Mouse (Mus musculus): Measurements from ENCODE around the gene Ednra. TPM values are rescaled to one million over a fixed set of nuclear protein-coding genes. Genes with fewer than 3 reads are reported as not detected.

Ednra gene
- polyA plus RNA-seq, 1 experiment from 2014 or later: 49.0 TPM

DNA sequence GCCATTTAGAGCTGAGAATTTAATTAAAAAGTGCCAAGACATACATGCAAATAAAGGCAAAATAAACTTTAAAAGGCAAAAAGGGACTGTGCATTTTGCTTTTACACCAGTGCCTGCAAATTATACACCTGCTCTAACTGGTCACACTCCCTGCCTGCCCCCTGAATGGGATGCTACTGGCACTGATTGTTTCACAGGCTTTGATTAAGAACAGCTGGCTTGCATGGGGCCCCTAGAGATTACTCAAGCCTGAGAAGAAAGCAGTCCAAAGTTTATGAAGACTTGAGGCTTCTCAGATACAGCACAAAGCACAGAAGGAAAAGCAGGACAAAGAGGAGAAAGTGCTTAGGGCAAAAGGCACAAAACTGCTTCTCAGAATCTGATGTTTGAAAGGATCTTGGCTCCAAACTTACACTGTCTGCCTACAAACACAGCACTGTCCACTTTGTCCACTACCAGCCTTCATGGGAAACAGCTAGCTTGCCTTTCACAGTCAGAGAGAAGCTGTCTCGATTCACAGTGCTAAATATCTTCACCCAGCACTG is 73.5 kb downstream of the Ednra start:
- H3K27ac ChIP-seq (replicated peaks in 1 of 2; ENCODE audit: control insufficient read depth in 1 of 2, insufficient read depth in 1 of 2, low read depth in 2 of 2, low read length in 2 of 2): no peak overlapping the region
- no peak overlapping the region for H3K4me3 ChIP-seq (ENCODE audit: control insufficient read depth in 1 of 2, insufficient read depth in 1 of 2, low read depth in 1 of 2, low read length in 2 of 2)
- WGBS: 48% methylated on average over 1 of the region's 1 CpGs

DNA sequence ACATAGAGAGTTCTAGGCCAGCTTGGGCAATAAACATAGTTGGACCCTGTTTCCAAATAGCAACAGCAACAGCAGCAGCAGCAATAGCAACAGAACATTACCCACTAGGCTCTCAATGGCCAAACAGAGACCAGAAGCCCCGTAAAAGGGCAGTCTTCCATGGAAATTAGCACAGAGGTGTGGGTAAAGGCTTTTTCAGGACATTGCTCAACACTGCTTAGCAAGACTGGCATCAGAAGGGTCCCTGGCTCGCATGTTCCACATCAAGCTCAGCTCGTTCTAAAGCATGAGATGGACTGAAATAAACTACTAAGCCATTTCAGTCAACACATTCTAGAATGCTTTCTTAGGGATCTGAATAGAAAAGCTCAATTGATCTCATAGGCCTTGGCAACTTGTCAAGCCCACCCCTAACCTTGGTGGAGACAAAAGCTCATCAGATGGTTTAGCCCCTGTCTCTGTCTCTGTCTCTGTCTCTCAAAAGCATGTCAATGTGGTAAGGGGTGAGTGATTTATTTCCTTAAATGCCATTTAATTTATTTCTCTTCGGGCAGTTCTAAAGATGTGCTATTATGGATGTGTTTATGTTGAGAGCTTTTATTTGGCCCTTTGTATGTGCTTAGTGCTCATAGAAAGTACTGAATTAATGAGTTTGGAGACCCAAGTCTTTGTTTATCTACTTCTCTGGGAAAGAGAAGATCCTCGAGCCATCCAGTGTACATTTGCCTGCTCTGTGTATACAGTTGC is 84.0 kb downstream of the Ednra start:
- Histone ChIP-seq H3K36me3 (ENCODE audit: control insufficient read depth, insufficient read depth, low read length) (no peaks in the 10 kb centered on the region), H3K4me1 (ENCODE audit: control insufficient read depth in 2 of 2, insufficient read depth in 2 of 2, low read length in 2 of 2) (no peaks in the 10 kb centered on the region), H3K27ac (replicated peaks in 1 of 2; ENCODE audit: control insufficient read depth in 1 of 2, insufficient read depth in 1 of 2, low read depth in 2 of 2, low read length in 2 of 2) (no peak overlapping the region), H3K4me3 (ENCODE audit: control insufficient read depth in 1 of 2, insufficient read depth in 1 of 2, low read depth in 1 of 2, low read length in 2 of 2) (no peak overlapping the region), H3K9me3 (ENCODE audit: control insufficient read depth, low read length) (no peaks in the 10 kb centered on the region), H3K4me2 (ENCODE audit: low read length) (no peak overlapping the region), H3K9ac (ENCODE audit: low read length) (no peak overlapping the region), H3K27me3 (ENCODE audit: control insufficient read depth, insufficient read depth, low read length) (no peaks in the 10 kb centered on the region)
- ATAC-seq (ENCODE audit: insufficient number of reproducible peaks, insufficient read depth, low FRiP score, low read depth): no peak
- 66% methylated on average over 5 of the region's 5 CpGs for WGBS

More for the DNA sequence above, 73.5 kb downstream of the Ednra start:
- H3K9me3 ChIP-seq (ENCODE audit: control insufficient read depth, low read length): no peaks in the 10 kb centered on the region
- H3K36me3 ChIP-seq (ENCODE audit: control insufficient read depth, insufficient read depth, low read length): no peaks in the 10 kb centered on the region
- H3K4me1 ChIP-seq (ENCODE audit: control insufficient read depth in 2 of 2, insufficient read depth in 2 of 2, low read length in 2 of 2): no peaks in the 10 kb centered on the region
- no peaks in the 10 kb centered on the region for H3K27me3 ChIP-seq (ENCODE audit: control insufficient read depth, insufficient read depth, low read length)
- no peak overlapping the region for H3K9ac ChIP-seq (ENCODE audit: low read length)
- no peak overlapping the region for H3K4me2 ChIP-seq (ENCODE audit: low read length)
- no peak for ATAC-seq (ENCODE audit: insufficient number of reproducible peaks, insufficient read depth, low FRiP score, low read depth)

DNA sequence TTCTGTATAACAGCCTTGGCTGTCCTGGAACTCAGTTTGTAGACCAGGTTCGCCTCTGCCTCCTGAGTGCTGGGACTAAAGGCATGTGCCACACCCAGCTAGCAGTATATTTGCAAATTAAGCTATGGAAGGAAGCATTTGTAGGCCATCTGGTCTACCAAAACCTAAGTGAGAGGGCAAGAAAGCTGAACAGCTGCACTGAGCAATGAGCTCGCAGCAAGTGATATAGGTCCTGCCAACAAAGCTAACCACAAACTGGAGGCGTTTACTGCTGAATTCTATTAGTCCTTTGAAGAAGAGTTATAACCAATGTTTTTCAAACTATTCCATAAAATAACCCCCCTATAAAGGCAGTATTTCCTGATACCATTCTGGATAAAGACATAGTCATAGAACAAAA is 86.7 kb downstream of the Ednra start:
- Histone ChIP-seq H3K36me3 (ENCODE audit: control insufficient read depth, insufficient read depth, low read length) (no peaks in the 10 kb centered on the region), H3K4me2 (ENCODE audit: low read length) (no peak overlapping the region), H3K4me1 (ENCODE audit: control insufficient read depth in 2 of 2, insufficient read depth in 2 of 2, low read length in 2 of 2) (no peaks in the 10 kb centered on the region), H3K27me3 (ENCODE audit: control insufficient read depth, insufficient read depth, low read length) (no peaks in the 10 kb centered on the region), H3K27ac (replicated peaks in 1 of 2; ENCODE audit: control insufficient read depth in 1 of 2, insufficient read depth in 1 of 2, low read depth in 2 of 2, low read length in 2 of 2) (no peak overlapping the region), H3K4me3 (ENCODE audit: control insufficient read depth in 1 of 2, insufficient read depth in 1 of 2, low read depth in 1 of 2, low read length in 2 of 2) (no peak overlapping the region), H3K9me3 (ENCODE audit: control insufficient read depth, low read length) (no peaks in the 10 kb centered on the region), H3K9ac (ENCODE audit: low read length) (no peak overlapping the region)
- 87% methylated on average over 3 of the region's 3 CpGs for WGBS
- no peak for ATAC-seq (ENCODE audit: insufficient number of reproducible peaks, insufficient read depth, low FRiP score, low read depth)

GRCm38 (mm10) chr8:77634035-77634434 is 90.2 kb downstream of the Ednra start:
- no peak for ATAC-seq (ENCODE audit: insufficient number of reproducible peaks, insufficient read depth, low FRiP score, low read depth)
- H3K4me3 ChIP-seq (ENCODE audit: control insufficient read depth in 1 of 2, insufficient read depth in 1 of 2, low read depth in 1 of 2, low read length in 2 of 2): no peak overlapping the region
- H3K4me1 ChIP-seq (ENCODE audit: control insufficient read depth in 2 of 2, insufficient read depth in 2 of 2, low read length in 2 of 2): 0 out of 4 replicates have a peak, but pooled peaks cover 0 to 2% of the 10 kb centered on the region in 2 experiments
- no peak overlapping the region for H3K4me2 ChIP-seq (ENCODE audit: low read length)
- no peak overlapping the region for H3K27ac ChIP-seq (replicated peaks in 1 of 2; ENCODE audit: control insufficient read depth in 1 of 2, insufficient read depth in 1 of 2, low read depth in 2 of 2, low read length in 2 of 2)
- no peaks in the 10 kb centered on the region for H3K27me3 ChIP-seq (ENCODE audit: control insufficient read depth, insufficient read depth, low read length)
- WGBS: 72% methylated on average over 5 of the region's 5 CpGs
- H3K9ac ChIP-seq (ENCODE audit: low read length): no peak overlapping the region
- H3K36me3 ChIP-seq (ENCODE audit: control insufficient read depth, insufficient read depth, low read length): no peaks in the 10 kb centered on the region
- no peaks in the 10 kb centered on the region for H3K9me3 ChIP-seq (ENCODE audit: control insufficient read depth, low read length)

DNA sequence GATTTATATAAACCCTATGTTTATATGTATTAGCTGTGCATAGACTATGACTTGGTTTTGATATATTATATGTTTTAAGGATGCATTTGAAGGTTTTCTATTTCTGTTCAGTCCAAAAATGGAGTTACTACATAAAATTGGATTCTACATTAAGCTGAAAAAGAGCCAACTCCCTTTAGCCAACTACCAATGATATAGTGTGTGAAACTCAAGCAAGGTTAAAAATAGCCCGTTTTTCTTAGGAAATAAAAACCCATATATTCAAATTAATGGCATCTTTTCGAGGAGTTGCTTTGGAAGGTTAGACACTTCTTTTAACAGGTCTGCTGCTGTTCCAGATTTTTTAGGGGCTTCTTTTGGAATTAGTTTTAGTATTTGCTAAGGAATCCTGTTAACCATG is 91.1 kb downstream of the Ednra start:
- H3K4me2 ChIP-seq (ENCODE audit: low read length): no peak overlapping the region
- no peaks in the 10 kb centered on the region for H3K9me3 ChIP-seq (ENCODE audit: control insufficient read depth, low read length)
- H3K4me1 ChIP-seq (ENCODE audit: control insufficient read depth in 2 of 2, insufficient read depth in 2 of 2, low read length in 2 of 2): 0 out of 4 replicates have a peak, but pooled peaks cover 0 to 2% of the 10 kb centered on the region in 2 experiments
- no peak overlapping the region for H3K4me3 ChIP-seq (ENCODE audit: control insufficient read depth in 1 of 2, insufficient read depth in 1 of 2, low read depth in 1 of 2, low read length in 2 of 2)
- no peaks in the 10 kb centered on the region for H3K27me3 ChIP-seq (ENCODE audit: control insufficient read depth, insufficient read depth, low read length)
- no peak overlapping the region for H3K9ac ChIP-seq (ENCODE audit: low read length)
- no peak overlapping the region for H3K27ac ChIP-seq (replicated peaks in 1 of 2; ENCODE audit: control insufficient read depth in 1 of 2, insufficient read depth in 1 of 2, low read depth in 2 of 2, low read length in 2 of 2)
- no peaks in the 10 kb centered on the region for H3K36me3 ChIP-seq (ENCODE audit: control insufficient read depth, insufficient read depth, low read length)
- no peak for ATAC-seq (ENCODE audit: insufficient number of reproducible peaks, insufficient read depth, low FRiP score, low read depth)
- WGBS: 81% methylated on average over 2 of the region's 2 CpGs

DNA sequence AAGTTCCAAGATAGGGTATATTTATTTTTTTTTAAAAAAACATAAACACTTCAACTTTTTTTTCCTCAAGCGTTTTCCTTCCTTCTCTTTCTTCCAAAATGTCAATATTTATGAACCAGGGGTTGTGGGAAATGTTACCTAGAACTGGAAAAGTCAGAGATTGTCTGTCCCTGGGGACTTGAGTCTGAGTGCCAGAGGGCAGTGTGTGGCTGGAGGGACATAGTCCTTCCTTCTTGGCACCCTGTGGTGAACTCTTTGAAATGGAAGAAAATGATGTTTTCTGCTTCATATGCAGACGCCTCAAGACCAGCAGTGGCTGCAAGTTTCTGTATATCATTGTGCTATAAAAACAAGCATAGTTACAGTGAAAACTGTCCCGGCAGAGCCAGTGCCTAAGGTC is 93.6 kb downstream of the Ednra start:
- no peak overlapping the region for H3K4me2 ChIP-seq (ENCODE audit: low read length)
- H3K27me3 ChIP-seq (ENCODE audit: control insufficient read depth, insufficient read depth, low read length): no peaks in the 10 kb centered on the region
- no peak overlapping the region for H3K9ac ChIP-seq (ENCODE audit: low read length)
- H3K9me3 ChIP-seq (ENCODE audit: control insufficient read depth, low read length): no peaks in the 10 kb centered on the region
- H3K36me3 ChIP-seq (ENCODE audit: control insufficient read depth, insufficient read depth, low read length): no peaks in the 10 kb centered on the region
- ATAC-seq (ENCODE audit: insufficient number of reproducible peaks, insufficient read depth, low FRiP score, low read depth): no peak
- no peak overlapping the region for H3K4me3 ChIP-seq (ENCODE audit: control insufficient read depth in 1 of 2, insufficient read depth in 1 of 2, low read depth in 1 of 2, low read length in 2 of 2)
- 0 out of 4 replicates have a peak, but pooled peaks cover 0 to 2% of the 10 kb centered on the region in 2 experiments for H3K4me1 ChIP-seq (ENCODE audit: control insufficient read depth in 2 of 2, insufficient read depth in 2 of 2, low read length in 2 of 2)
- 60% methylated on average over 3 of the region's 3 CpGs for WGBS
- H3K27ac ChIP-seq (replicated peaks in 1 of 2; ENCODE audit: control insufficient read depth in 1 of 2, insufficient read depth in 1 of 2, low read depth in 2 of 2, low read length in 2 of 2): no peak overlapping the region

DNA sequence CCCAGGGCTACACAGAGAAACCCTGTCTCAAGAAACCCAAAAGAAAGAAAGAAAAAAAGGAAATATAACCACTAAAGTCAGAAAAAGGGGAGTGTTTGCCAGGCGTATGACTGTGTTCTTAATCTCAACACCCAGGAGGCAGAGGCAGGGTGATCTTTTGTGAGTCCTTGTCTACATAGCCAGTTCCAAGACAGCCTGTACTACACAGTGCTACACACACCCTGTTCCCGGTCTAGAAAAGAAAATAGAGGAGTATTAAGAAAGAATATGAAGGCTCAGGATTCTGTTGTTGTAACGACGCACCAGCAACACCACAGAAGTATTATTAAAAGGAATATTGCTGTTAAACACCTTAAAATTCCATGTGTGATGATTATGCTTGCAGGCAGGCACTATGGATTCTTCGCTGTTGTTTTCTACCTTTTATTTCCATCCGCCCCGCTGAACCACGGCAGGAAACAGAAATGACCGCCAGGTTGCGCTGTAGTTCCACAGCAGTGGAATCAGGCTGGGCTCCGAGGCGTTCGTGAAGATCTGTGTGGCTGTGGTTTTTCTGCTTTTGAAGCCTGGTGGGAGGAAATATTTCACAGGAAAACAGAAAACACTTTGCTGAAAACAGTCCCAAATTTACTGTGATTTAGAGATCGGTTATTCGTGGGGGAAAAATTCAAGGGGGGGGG is 94.3 kb downstream of the Ednra start:
- H3K27me3 ChIP-seq (ENCODE audit: control insufficient read depth, insufficient read depth, low read length): no peaks in the 10 kb centered on the region
- H3K9ac ChIP-seq (ENCODE audit: low read length): no peak overlapping the region
- H3K4me3 ChIP-seq (ENCODE audit: control insufficient read depth in 1 of 2, insufficient read depth in 1 of 2, low read depth in 1 of 2, low read length in 2 of 2): no peak overlapping the region
- no peaks in the 10 kb centered on the region for H3K36me3 ChIP-seq (ENCODE audit: control insufficient read depth, insufficient read depth, low read length)
- WGBS: 19% methylated on average over 15 of the region's 15 CpGs
- H3K4me1 ChIP-seq (ENCODE audit: control insufficient read depth in 2 of 2, insufficient read depth in 2 of 2, low read length in 2 of 2): 0 out of 4 replicates have a peak, but pooled peaks cover 0 to 2% of the 10 kb centered on the region in 2 experiments
- no peak overlapping the region for H3K27ac ChIP-seq (replicated peaks in 1 of 2; ENCODE audit: control insufficient read depth in 1 of 2, insufficient read depth in 1 of 2, low read depth in 2 of 2, low read length in 2 of 2)
- ATAC-seq (ENCODE audit: insufficient number of reproducible peaks, insufficient read depth, low FRiP score, low read depth): no peak
- H3K4me2 ChIP-seq (ENCODE audit: low read length): no peak overlapping the region
- no peaks in the 10 kb centered on the region for H3K9me3 ChIP-seq (ENCODE audit: control insufficient read depth, low read length)

Data from heart, embryonic 14.5 days (tissue).